Comparison of ENCODE assay signal across 9 mouse cellular contexts in genomic region chr10:84382900-84383883, GRCm38 (mm10). TPM values are rescaled to one million over a fixed set of nuclear protein-coding genes. Genes with fewer than 3 reads are reported as not detected.
DNase-seq lines count a peak whose midpoint lies in the region; ATAC-seq and TF ChIP-seq lines count a peak whose summit lies in the region.
"Had no signal": no experiment of that assay in that cellular context is flagged by ENCODE, and none has a peak within 500 bp of the region (broad histone marks: within the 10 kb centered on the region; RNA-seq: fewer than 3 reads in every experiment).

No protein-coding gene starts in this region.

- peak; percentile 38 to 43 for DNase-seq in urinary bladder, postnatal 36 days (ENCODE audit: low spot score in 2 of 2)
- DNase-seq in urinary bladder, postnatal 10 days (ENCODE audit: low spot score), result no peak
- DNase-seq in forebrain, postnatal 0 days, result no peak
- DNase-seq in neural tube, embryonic 11.5 days (ENCODE audit: low spot score), result peak; percentile 56
- no peak for DNase-seq in left cerebral cortex, adult 11 months (ENCODE audit: low spot score)
- no peak for DNase-seq in spleen, postnatal 36 days (ENCODE audit: low spot score in 2 of 2)
- no peak for DNase-seq in ovary, postnatal 36 days (ENCODE audit: low spot score)

- H3K4me1 ChIP-seq in forebrain, postnatal 0 days (ENCODE audit: insufficient read depth), result peaks cover 20% of the 10 kb centered on the region
- peaks cover 25% of the 10 kb centered on the region for H3K4me1 ChIP-seq in limb, embryonic 15.5 days
- peaks cover 16% of the 10 kb centered on the region for H3K4me1 ChIP-seq in neural tube, embryonic 11.5 days (ENCODE audit: control insufficient read depth, insufficient read depth, low read length)

- peaks cover 15% of the 10 kb centered on the region; the same call in 1 of the 2 replicates for H3K36me3 ChIP-seq in forebrain, postnatal 0 days (ENCODE audit: insufficient read depth)
- H3K36me3 ChIP-seq in limb, embryonic 15.5 days, result peaks cover 21% of the 10 kb centered on the region; the same call in 1 of the 2 replicates
- H3K36me3 ChIP-seq in neural tube, embryonic 11.5 days (ENCODE audit: control insufficient read depth, insufficient read depth, low read length), result no peaks in the 10 kb centered on the region

- H3K4me3 ChIP-seq in forebrain, postnatal 0 days (ENCODE audit: low read depth, low read length), result no peak overlapping the region
- H3K4me3 ChIP-seq in limb, embryonic 15.5 days, result no peak overlapping the region
- no peak overlapping the region for H3K4me3 ChIP-seq in neural tube, embryonic 11.5 days (ENCODE audit: low read depth, low read length)
- H3K4me3 ChIP-seq: myocyte had no signal

- H3K4me2 ChIP-seq in forebrain, postnatal 0 days (ENCODE audit: low read depth), result no peak overlapping the region
- no peak overlapping the region for H3K4me2 ChIP-seq in limb, embryonic 15.5 days
- no peak overlapping the region for H3K4me2 ChIP-seq in neural tube, embryonic 11.5 days (ENCODE audit: low read depth)

- TF ChIP-seq CTCF in forebrain, postnatal 0 days (IDR thresholded peaks at IDR 0.05; ENCODE audit: low read depth), result no peak

- H3K27ac ChIP-seq in forebrain, postnatal 0 days (ENCODE audit: low read depth, low read length), result peak overlapping the region; percentile 62; the same call in 1 of the 2 replicates
- H3K27ac ChIP-seq in limb, embryonic 15.5 days, result peak overlapping the region; percentile 38; the same call in 1 of the 2 replicates
- H3K27ac ChIP-seq in neural tube, embryonic 11.5 days (ENCODE audit: low read depth, low read length), result peak overlapping the region; percentile 58; the same call in 1 of the 2 replicates

- WGBS in forebrain, postnatal 0 days, result 15% methylated on average over 17 of the region's 17 CpGs
- 24% methylated on average over 17 of the region's 17 CpGs for WGBS in limb, embryonic 15.5 days
- 32% methylated on average over 17 of the region's 17 CpGs for WGBS in neural tube, embryonic 11.5 days

- H3K27me3 ChIP-seq in forebrain, postnatal 0 days (ENCODE audit: insufficient read depth, low read length), result no peaks in the 10 kb centered on the region
- H3K27me3 ChIP-seq in limb, embryonic 15.5 days, result no peaks in the 10 kb centered on the region
- H3K27me3 ChIP-seq in neural tube, embryonic 11.5 days (ENCODE audit: control insufficient read depth, insufficient read depth, low read length), result no peaks in the 10 kb centered on the region

- ATAC-seq in forebrain, postnatal 0 days, result peak; percentile 54
- ATAC-seq in limb, embryonic 15.5 days (ENCODE audit: insufficient number of reproducible peaks, low FRiP score, low TSS enrichment, low read depth), result peak; percentile 46
- ATAC-seq in neural tube, embryonic 11.5 days (ENCODE audit: insufficient read depth, low FRiP score, low TSS enrichment), result peak; percentile 24; the same call in 1 of the 2 replicates

- no peaks in the 10 kb centered on the region for H3K9me3 ChIP-seq in forebrain, postnatal 0 days (ENCODE audit: low read length)
- H3K9me3 ChIP-seq in limb, embryonic 15.5 days, result no peaks in the 10 kb centered on the region
- no peaks in the 10 kb centered on the region for H3K9me3 ChIP-seq in neural tube, embryonic 11.5 days (ENCODE audit: control insufficient read depth, low read length)

- H3K9ac ChIP-seq in forebrain, postnatal 0 days, result no peak overlapping the region
- no peak overlapping the region for H3K9ac ChIP-seq in limb, embryonic 15.5 days
- 0 out of 2 replicates have a peak overlapping the region, but pooled peaks have one; percentile 23 for H3K9ac ChIP-seq in neural tube, embryonic 11.5 days (ENCODE audit: low read length)

RNA-seq across cellular contexts. Expression of gene Nuak1, which starts 57.2 kb away (rescaled TPM):
- total RNA-seq in forebrain, postnatal 0 days (2014; rRNA removed), result 25.9 and 28.7 TPM in 2 replicates
- 3.7 and 4.0 TPM in 2 replicates for polyA plus RNA-seq in forebrain, postnatal 0 days (2015; fragmentation: Nextera tagmentation; extraction: Ambion mirVana)
- 3.1 and 3.9 TPM in 2 replicates for polyA plus RNA-seq in limb, embryonic 15.5 days (2015; fragmentation: Nextera tagmentation; extraction: Ambion mirVana)
- 3.3 and 3.7 TPM in 2 replicates for polyA plus RNA-seq in neural tube, embryonic 11.5 days (2014; fragmentation: Nextera tagmentation; extraction: Ambion mirVana)

Comparison
In these comparisons a context has a peak if more than half of its experiments do, and no peak if none do; other contexts are left out.
1. DNase-seq: peak in urinary bladder, postnatal 36 days (2 of 2) and neural tube, embryonic 11.5 days (single experiment); none in urinary bladder, postnatal 10 days (single experiment), forebrain, postnatal 0 days (single experiment), left cerebral cortex, adult 11 months (single experiment), spleen, postnatal 36 days (0 of 2) and ovary, postnatal 36 days (single experiment).
2. Peak in every context shown above with its lines, with median percentiles within 50 percentile points of each other: ATAC-seq and H3K27ac ChIP-seq.